Mouse (Mus musculus) ES-E14 (cell line): ENCODE data around the gene Kctd14. TPM values are rescaled to one million over a fixed set of nuclear protein-coding genes. Genes with fewer than 3 reads are reported as not detected.
A peak's percentile ranks its signal among the peaks of the same experiment; 100 is the strongest.

ENCODE experiments used
- DNase-seq: peaks from one replicate; pipeline ENCODE4 v3.0.0-alpha.2; 2013; ENCODE audit warnings: low read depth, low spot score
- H3K27ac ChIP-seq: 2 replicates; pipeline ENCODE4 v1.5.1; 2012; ENCODE audit warnings: low read depth, mild to moderate bottlenecking, low read length, moderate library complexity, mixed read lengths; ENCODE audit not compliant: poor library complexity, insufficient read depth, severe bottlenecking
- H3K36me3 ChIP-seq: 2 replicates; pipeline ENCODE4 v1.6.1; 2012; ENCODE audit warnings: mild to moderate bottlenecking, low read length, moderate library complexity, mixed read lengths; ENCODE audit not compliant: control insufficient read depth, poor library complexity, insufficient read depth, severe bottlenecking
- H3K4me1 ChIP-seq, 2 experiments: fragments of 150-350 bp in 1 of 2; sonication (generic) in 1 of 2; 2 replicates each; pipeline ENCODE4 v1.6.1; 2012; ENCODE audit warnings: low read length in 2 of 2, mild to moderate bottlenecking in 1 of 2, mixed read lengths in 1 of 2; ENCODE audit not compliant: control insufficient read depth in 2 of 2, insufficient read depth in 2 of 2, poor library complexity in 1 of 2
- H3K4me3 ChIP-seq, 2 experiments: fragments of 150-350 bp in 1 of 2; sonication (generic) in 1 of 2; 2 replicates each; pipeline ENCODE4 v1.5.1; 2012; ENCODE audit warnings: low read length in 2 of 2, low read depth in 1 of 2, mild to moderate bottlenecking in 1 of 2, mixed read lengths in 1 of 2; ENCODE audit not compliant: insufficient read depth in 1 of 2, poor library complexity in 1 of 2, severe bottlenecking in 1 of 2
- H3K9ac ChIP-seq: 2 replicates; pipeline ENCODE4 v1.6.1; 2012; ENCODE audit warnings: low read depth, mild to moderate bottlenecking, low read length, mixed read lengths; ENCODE audit not compliant: poor library complexity, insufficient read depth, severe bottlenecking
- H3K9me3 ChIP-seq: fragments of 150-350 bp; sonication (generic); 2 replicates; pipeline ENCODE4 v1.6.1; 2012; ENCODE audit warnings: low read depth, mild to moderate bottlenecking, low read length; ENCODE audit not compliant: control insufficient read depth, insufficient read depth
- CHD2 ChIP-seq: IDR thresholded peaks from 2 replicates; pipeline ENCODE4 v1.6.1; 2014; ENCODE audit warnings: mild to moderate bottlenecking, low read depth, low read length, inconsistent platforms
- HCFC1 ChIP-seq: IDR thresholded peaks from 2 replicates; pipeline ENCODE4 v1.6.1; 2012; ENCODE audit warnings: low read length, inconsistent platforms, borderline replicate concordance; ENCODE audit not compliant: insufficient read depth
- MAFK ChIP-seq: IDR thresholded peaks from 2 replicates; pipeline ENCODE4 v1.6.1; 2014; ENCODE audit warnings: mild to moderate bottlenecking, low read depth, low read length, inconsistent platforms; ENCODE audit not compliant: insufficient read depth
- ZC3H11A ChIP-seq: IDR thresholded peaks from 2 replicates; pipeline ENCODE4 v1.6.1; 2012; ENCODE audit warnings: low read depth, mild to moderate bottlenecking, inconsistent platforms, low read length, borderline replicate concordance
- ZNF384 ChIP-seq: IDR thresholded peaks from 2 replicates; pipeline ENCODE4 v1.6.1; 2012; ENCODE audit warnings: low read depth, low read length, inconsistent platforms
- in situ Hi-C, 2 experiments: fragments of 600-800 bp; cut with MboI; formaldehyde crosslinking; loops; one replicate each; pipeline ENCODE4 v1.15.1; 2025; ENCODE audit warnings: low sequenced_read_pairs in 2 of 2, inconsistent platforms in 1 of 2; ENCODE audit not compliant: unreplicated experiment in 2 of 2
- total RNA-seq: library from RNA; depleted of rRNA; stranded (reverse); fragments of 300-350 nt; gene quantifications from 2 replicates; pipeline ENCODE4 v1.2.3, GENCODE M21; 2012

Kctd14 gene
- total RNA-seq, 1 experiment, result 0.09 TPM

DNA sequence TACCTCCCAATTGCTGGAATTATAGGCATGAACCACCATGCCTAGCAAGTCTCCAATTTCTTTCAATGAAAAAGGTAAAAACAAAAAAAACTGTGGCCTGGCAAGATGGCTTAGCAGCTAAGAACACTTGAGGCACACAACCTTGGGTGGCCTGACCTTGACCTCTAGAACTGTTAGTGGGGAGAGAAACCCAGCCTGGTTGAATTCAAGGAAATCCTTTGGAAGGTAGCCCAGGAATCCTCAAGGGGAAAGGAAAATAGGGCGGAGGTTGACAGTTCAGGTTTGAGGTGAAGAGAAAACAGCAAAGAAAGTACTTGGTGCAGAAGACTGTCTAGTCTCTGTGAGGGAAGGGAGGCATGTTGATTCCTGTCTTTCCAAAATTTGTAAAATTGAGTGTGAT lies 36.7 kb upstream of the Kctd14 start:
- Histone ChIP-seq H3K27ac (no peak overlapping the region), H3K4me1 (peaks cover 2 to 11% of the 10 kb centered on the region in 2 experiments; a peak in 1 of 4 replicates), H3K9ac (no peak overlapping the region), H3K36me3 (peaks cover under 1% of the 10 kb centered on the region; the same call in 1 of the 2 replicates), H3K9me3 (no peaks in the 10 kb centered on the region), H3K4me3 (no peak overlapping the region)
- in situ Hi-C loops, result no loop called here
- peak; percentile 40 for DNase-seq
- TF ChIP-seq ZC3H11A (no peak), ZNF384 (no peak), CHD2 (no peak), HCFC1 (no peak), MAFK (no peak)

DNA sequence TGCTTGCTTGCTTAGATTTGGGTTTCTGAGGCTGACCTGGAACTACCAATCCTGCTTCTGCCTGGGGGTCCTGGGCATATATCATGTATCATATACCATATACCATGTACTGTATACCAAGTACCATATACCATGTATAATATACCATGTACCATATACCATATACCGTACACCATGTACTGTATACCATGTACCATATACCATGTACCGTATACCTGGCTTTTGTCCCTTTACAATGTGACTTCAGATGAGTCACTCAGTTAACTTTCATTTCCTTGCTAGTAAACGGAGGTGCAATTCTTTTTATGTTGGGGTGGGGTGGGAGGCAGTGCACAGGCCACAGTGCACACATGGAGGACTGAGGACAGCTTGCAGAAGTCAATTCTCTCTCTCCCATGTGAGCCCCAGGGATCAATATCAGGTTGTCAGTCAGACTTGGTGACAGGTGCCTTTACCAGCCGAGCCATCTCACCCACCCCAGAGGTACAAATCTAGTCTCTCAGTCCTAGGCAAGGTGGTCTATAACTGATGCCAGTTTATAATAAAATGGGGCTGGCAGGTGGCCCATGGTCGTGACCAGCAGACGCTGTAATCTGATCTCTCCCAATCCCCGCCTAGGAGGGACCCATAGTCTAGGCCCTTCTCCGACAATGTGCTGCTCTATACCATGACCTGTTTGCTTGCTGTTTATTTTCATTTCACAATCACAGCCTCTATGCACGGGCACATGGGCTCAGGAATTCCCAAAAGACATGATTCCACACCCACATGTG lies 36.0 kb upstream of the Kctd14 start:
- in situ Hi-C loops, result no loop called here
- no peak for TF ChIP-seq ZC3H11A
- TF ChIP-seq ZNF384, result no peak
- no peak for TF ChIP-seq MAFK
- no peak for TF ChIP-seq HCFC1
- TF ChIP-seq CHD2, result no peak

DNA sequence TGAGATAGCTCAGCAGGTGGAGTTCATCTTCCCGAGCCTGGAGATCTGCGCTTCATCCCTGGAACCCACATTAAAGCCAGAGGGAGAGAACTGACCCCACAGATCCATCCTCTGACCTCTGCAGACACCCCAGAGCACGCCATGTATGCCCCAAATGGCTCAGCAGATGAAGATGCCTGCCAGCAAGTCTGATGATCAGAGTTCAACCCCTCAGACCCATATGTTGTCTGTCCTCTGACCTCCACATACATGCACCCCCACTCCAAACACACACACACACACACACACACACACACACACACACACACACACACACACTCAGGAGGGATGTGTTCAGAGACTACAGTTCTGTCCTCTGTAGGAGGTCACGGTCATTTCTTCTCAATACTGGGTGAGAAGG lies 34.6 kb upstream of the Kctd14 start:
- TF ChIP-seq ZC3H11A (no peak), CHD2 (no peak), HCFC1 (no peak), ZNF384 (no peak), MAFK (no peak)
- Histone ChIP-seq H3K9me3 (no peaks in the 10 kb centered on the region), H3K36me3 (no peaks in the 10 kb centered on the region), H3K27ac (no peak overlapping the region), H3K9ac (no peak overlapping the region), H3K4me3 (no peak overlapping the region), H3K4me1 (peaks cover 2 to 11% of the 10 kb centered on the region in 2 experiments; a peak in 1 of 4 replicates)
- DNase-seq, result no peak
- in situ Hi-C loops, result no loop called here

More for the DNA sequence above, 36.0 kb upstream of the Kctd14 start:
- DNase-seq, result no peak
- Histone ChIP-seq H3K9ac (no peak overlapping the region), H3K9me3 (no peaks in the 10 kb centered on the region), H3K4me3 (no peak overlapping the region), H3K36me3 (no peaks in the 10 kb centered on the region; the same call in 1 of the 2 replicates), H3K27ac (no peak overlapping the region), H3K4me1 (peaks cover 2 to 11% of the 10 kb centered on the region in 2 experiments; a peak in 1 of 4 replicates)

DNA sequence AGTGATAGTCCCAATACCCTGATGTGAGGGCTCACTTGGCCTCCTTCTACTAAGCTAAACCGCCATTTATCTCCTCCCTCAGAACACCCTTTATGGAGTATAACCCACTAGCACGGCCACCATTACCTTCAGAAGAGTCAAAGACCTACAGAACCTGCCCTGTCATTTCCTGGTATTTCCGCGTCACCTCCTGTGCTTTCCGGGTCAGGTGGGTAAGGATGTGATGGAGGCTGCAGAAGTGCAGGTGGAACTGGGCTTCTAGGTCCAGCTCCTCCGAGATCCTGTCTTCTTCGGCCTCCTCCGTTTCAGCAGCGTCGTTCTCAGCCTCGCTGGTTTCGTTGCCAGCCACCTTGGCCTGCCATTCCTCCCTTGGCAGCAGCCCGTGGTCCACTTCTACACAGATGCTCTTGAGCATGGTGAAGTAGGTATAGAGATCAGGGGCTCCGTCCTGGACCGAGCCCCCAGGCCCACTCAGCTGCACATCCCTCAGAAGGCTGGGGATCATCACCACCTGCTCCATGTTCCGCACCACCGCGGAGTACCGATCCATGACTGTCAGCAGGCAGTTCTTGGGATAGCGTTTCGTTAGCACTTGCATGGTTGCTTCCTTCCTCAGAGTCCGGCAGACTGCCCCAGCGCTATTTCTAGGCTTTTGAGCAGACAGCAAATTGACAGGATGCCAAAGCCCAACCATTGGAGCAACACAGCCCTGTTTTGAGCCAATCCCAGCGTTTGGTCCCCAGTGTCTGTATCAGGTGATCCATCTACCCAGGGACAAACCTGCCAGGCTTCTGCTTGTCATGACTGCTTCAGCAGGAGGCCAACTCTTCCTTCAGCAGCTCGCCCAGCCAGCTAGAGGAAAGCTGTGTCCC lies 34.0 kb upstream of the Kctd14 start, which contains the start of gene Thrsp:
TSS of gene Thrsp (minus strand) at position 825 of the 872 bp plus-strand sequence.
- Histone ChIP-seq H3K4me3 (peak within 1 kb of the TSS; percentile 28 to 43; a peak in 3 of 4 replicates), H3K36me3 (no peaks in the 10 kb centered on the region), H3K9ac (no peak within 1 kb of the TSS; the same call in 1 of the 2 replicates), H3K4me1 (peaks cover 2 to 11% of the 10 kb centered on the region in 2 experiments; a peak in 1 of 4 replicates), H3K9me3 (no peaks in the 10 kb centered on the region), H3K27ac (no peak within 1 kb of the TSS)
- in situ Hi-C loops, result no loop called here
- DNase-seq, result no peak
- TF ChIP-seq CHD2, result no peak
- TF ChIP-seq ZC3H11A, result no peak
- no peak for TF ChIP-seq ZNF384
- no peak for TF ChIP-seq HCFC1
- TF ChIP-seq MAFK, result no peak
